Mouse (Mus musculus): ENCODE measurements around the gene Cfap61.

- TF ChIP-seq CTCF (IDR thresholded peaks at IDR 0.05; ENCODE audit: extremely low read depth, insufficient read depth, low read length) (no peak), POLR2A (IDR thresholded peaks at IDR 0.05; ENCODE audit: extremely low read depth, insufficient read depth, low read length) (no peak)
Measured at GRCm38 (mm10) chr2:146062330-146063092, 127.9 kb downstream of the Cfap61 start.
